Mouse (Mus musculus) liver, embryonic 14.5 days (tissue): Measurements from ENCODE around the gene B3gat3. TPM values are rescaled to one million over a fixed set of nuclear protein-coding genes. Genes with fewer than 3 reads are reported as not detected.

Experiments
- ATAC-seq: fragments of 200-750 bp; cut with Nextera tagmentation; 2 replicates; pipeline ENCODE4 v1.8.0; 2017; ENCODE audit warnings: moderate number of reproducible peaks, mild to moderate bottlenecking, moderate library complexity; ENCODE audit not compliant: insufficient read depth
- DNase-seq, 3 experiments: peaks; one replicate each; pipeline ENCODE4 v3.0.0-alpha.2; 2012 to 2013; ENCODE audit warnings: low read depth in 3 of 3, low spot score in 3 of 3
- H3K27ac ChIP-seq: fragments of 300-500 bp; sonication (generic); 2 replicates; pipeline ENCODE4 v1.5.1; 2014; ENCODE audit warnings: moderate library complexity, mild to moderate bottlenecking, control low read depth, inconsistent platforms
- H3K27me3 ChIP-seq: fragments of 300-500 bp; sonication (generic); 2 replicates; pipeline ENCODE4 v1.6.1; 2014; ENCODE audit warnings: mild to moderate bottlenecking, low read length, moderate library complexity; ENCODE audit not compliant: control insufficient read depth, insufficient read depth
- H3K36me3 ChIP-seq: fragments of 300-500 bp; sonication (generic); replicated peaks from 2 replicates; pipeline ENCODE4 v1.6.1; 2014; ENCODE audit warnings: low read depth; ENCODE audit not compliant: control insufficient read depth, insufficient read depth
- H3K4me1 ChIP-seq, 2 experiments: fragments of 200-500 bp in 1 of 2; fragments of 300-500 bp in 1 of 2; sonication (generic) in 1 of 2; replicated peaks; 2 replicates each; pipeline ENCODE4 v1.6.1; 2012 to 2014; ENCODE audit warnings: antibody characterized with exemption in 1 of 2, inconsistent platforms in 1 of 2, low read length in 1 of 2; ENCODE audit not compliant: control insufficient read depth in 2 of 2, insufficient read depth in 2 of 2
- H3K4me2 ChIP-seq: fragments of 300-500 bp; sonication (generic); 2 replicates; pipeline ENCODE4 v1.6.1; 2014; ENCODE audit warnings: low read depth, mild to moderate bottlenecking, control low read depth, moderate library complexity
- H3K4me3 ChIP-seq, 2 experiments: fragments of 200-500 bp in 1 of 2; fragments of 300-500 bp in 1 of 2; sonication (generic) in 1 of 2; 2 replicates each; pipeline ENCODE4 v1.5.1; 2012 to 2014; ENCODE audit warnings: low read depth in 2 of 2, low read length in 2 of 2, mild to moderate bottlenecking in 2 of 2, control low read depth in 1 of 2, inconsistent platforms in 1 of 2, moderate library complexity in 1 of 2; ENCODE audit not compliant: insufficient read depth in 1 of 2
- H3K9ac ChIP-seq: fragments of 300-500 bp; sonication (generic); replicated peaks from 2 replicates; pipeline ENCODE4 v1.6.1; 2014; ENCODE audit warnings: mild to moderate bottlenecking, control low read depth, moderate library complexity
- H3K9me3 ChIP-seq: fragments of 300-500 bp; sonication (generic); 2 replicates; pipeline ENCODE4 v1.6.1; 2016; ENCODE audit warnings: low read length, mixed read lengths; ENCODE audit not compliant: control insufficient read depth
- CTCF ChIP-seq: IDR thresholded peaks from 2 replicates; pipeline ENCODE4 v1.5.1; 2016; ENCODE audit warnings: antibody characterized with exemption, low read depth, control low read depth
- EP300 ChIP-seq: IDR thresholded peaks from 2 replicates; pipeline ENCODE4 v1.6.1; 2016; ENCODE audit warnings: antibody characterized with exemption, low read depth
- WGBS: fragments of 180-500 bp; shearing (Covaris S2); extraction: QIAGEN DNeasy Blood & Tissue Kit; methylation state at CpG from one replicate; pipeline ENCODE4 v1.1.7; 2014; ENCODE audit not compliant: insufficient replicate concordance; 5-methylcytosine and 5-hydroxymethylcytosine counted together
- polyA plus RNA-seq, 2 experiments: library from polyadenylated mRNA; depleted of rRNA in 1 of 2; stranded (reverse) in 1 of 2; unstranded in 1 of 2; fragments of >200 nt; fragmentation: Nextera tagmentation in 1 of 2; extraction: Ambion mirVana in 1 of 2; gene quantifications; 2 replicates each; pipeline versions ENCODE4 v1.2.1 to v1.2.3; 2012 to 2014

B3gat3 gene
- polyA plus RNA-seq, 2 experiments: 15.8 to 26.6 TPM

DNA sequence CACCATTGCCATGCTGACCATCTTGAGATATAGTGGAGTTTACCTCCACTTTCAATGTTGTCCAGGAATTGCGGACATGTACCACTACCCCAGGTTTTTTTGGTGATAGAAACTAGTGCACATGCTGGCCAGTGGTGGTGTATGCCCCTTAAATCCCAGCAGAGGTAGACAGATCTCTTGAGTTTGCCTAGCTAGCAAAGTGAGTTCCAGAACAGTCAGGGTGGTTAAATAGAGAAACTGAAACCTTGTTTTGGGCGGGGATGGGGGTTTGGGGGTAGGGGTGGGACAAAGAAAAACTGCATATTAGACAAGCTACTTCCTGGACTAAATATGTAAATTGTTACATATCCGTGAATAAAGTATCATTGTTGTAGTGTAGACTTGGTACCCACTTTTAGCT, 1.2 kb upstream of the B3gat3 start:
- H3K27ac ChIP-seq: no peak overlapping the region
- DNase-seq (no peak), ATAC-seq (no peak)
- no peaks in the 10 kb centered on the region for H3K9me3 ChIP-seq
- 68% methylated on average over 3 of the region's 3 CpGs for WGBS
- H3K9ac ChIP-seq: no peak overlapping the region
- H3K4me3 ChIP-seq: no peak overlapping the region
- H3K36me3 ChIP-seq: peaks cover 30% of the 10 kb centered on the region
- H3K27me3 ChIP-seq: no peaks in the 10 kb centered on the region
- H3K4me1 ChIP-seq: peaks cover 17 to 19% of the 10 kb centered on the region in 2 experiments
- no peak overlapping the region for H3K4me2 ChIP-seq
- TF ChIP-seq CTCF: no peak
- TF ChIP-seq EP300: no peak

DNA sequence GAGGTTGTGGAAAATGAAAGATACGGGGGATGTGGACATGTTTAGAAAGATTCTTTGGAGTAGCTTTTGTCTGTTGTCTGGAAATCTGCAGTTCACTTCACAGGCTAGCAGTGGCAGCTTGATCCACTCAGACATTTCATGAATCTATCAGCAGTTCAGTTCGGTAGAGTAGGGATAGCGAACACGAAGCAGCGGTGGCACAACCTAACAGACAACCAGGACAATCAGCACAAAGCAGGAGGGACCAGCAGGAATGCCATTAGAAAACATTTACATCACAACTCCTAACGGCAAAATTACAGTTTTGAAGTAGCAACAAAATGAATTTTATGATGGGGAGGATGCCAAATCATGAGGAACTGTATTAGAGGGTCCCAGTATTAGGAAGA, 496 bp upstream of the B3gat3 start:
- H3K4me2 ChIP-seq: peak overlapping the region; percentile 98
- H3K27me3 ChIP-seq: no peaks in the 10 kb centered on the region
- peak overlapping the region; percentile 75 for H3K9ac ChIP-seq
- peaks cover 23% of the 10 kb centered on the region for H3K36me3 ChIP-seq
- peak overlapping the region; percentile 85 to 94 for H3K4me3 ChIP-seq
- WGBS: 67% methylated on average over 6 of the region's 6 CpGs
- ATAC-seq: no peak
- no peaks in the 10 kb centered on the region for H3K9me3 ChIP-seq
- DNase-seq: no peak
- H3K27ac ChIP-seq: peak overlapping the region; percentile 92
- H3K4me1 ChIP-seq: peaks cover 17 to 19% of the 10 kb centered on the region in 2 experiments
- TF ChIP-seq EP300: no peak
- TF ChIP-seq CTCF: no peak

GRCm38 (mm10) chr19:8920836-8921291, 690 bp downstream of the B3gat3 start:
- Histone ChIP-seq H3K27ac (peak overlapping the region; percentile 92), H3K9ac (peak overlapping the region; percentile 75), H3K27me3 (no peaks in the 10 kb centered on the region), H3K9me3 (no peaks in the 10 kb centered on the region), H3K4me2 (peak overlapping the region; percentile 98), H3K36me3 (peaks cover 11% of the 10 kb centered on the region), H3K4me3 (peak overlapping the region; percentile 85 to 94), H3K4me1 (peaks cover 17 to 19% of the 10 kb centered on the region in 2 experiments)
- DNase-seq: peak; percentile 65 to 70 (median 68)
- TF ChIP-seq EP300 (no peak), CTCF (no peak)
- ATAC-seq: no peak
- 3% methylated on average over 6 of the region's 6 CpGs for WGBS

DNA sequence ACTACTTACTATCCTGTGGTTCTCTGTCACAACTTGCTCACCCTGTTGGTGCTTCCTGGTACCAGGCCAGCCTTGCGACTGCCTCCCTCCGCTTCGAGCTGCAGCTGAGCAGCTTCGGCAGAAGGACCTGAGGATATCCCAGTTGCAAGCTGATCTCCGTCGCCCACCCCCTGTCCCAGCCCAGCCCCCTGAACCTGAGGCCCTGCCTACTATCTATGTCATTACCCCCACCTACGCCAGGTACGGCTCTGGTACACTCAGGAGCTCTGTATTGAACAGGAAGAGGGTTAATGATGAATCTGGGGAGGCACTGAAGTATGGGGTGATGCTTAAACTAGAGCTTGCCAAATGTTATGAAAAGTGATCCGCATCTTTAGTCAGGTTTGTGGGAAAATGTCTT, 1.6 kb downstream of the B3gat3 start:
- H3K27ac ChIP-seq: peak overlapping the region; percentile 92; the same call in 1 of the 2 replicates
- peaks cover 4% of the 10 kb centered on the region for H3K36me3 ChIP-seq
- DNase-seq (no peak), ATAC-seq (no peak)
- WGBS: 71% methylated on average over 9 of the region's 9 CpGs
- no peaks in the 10 kb centered on the region for H3K27me3 ChIP-seq
- H3K4me1 ChIP-seq: peaks cover 17 to 22% of the 10 kb centered on the region in 2 experiments
- H3K4me2 ChIP-seq: peak overlapping the region; percentile 98
- peak overlapping the region; percentile 75 for H3K9ac ChIP-seq
- peak overlapping the region in 1 of 2 experiments; percentile 85; a peak in 2 of 4 replicates for H3K4me3 ChIP-seq
- no peaks in the 10 kb centered on the region for H3K9me3 ChIP-seq
- TF ChIP-seq EP300 (no peak), CTCF (no peak)

GRCm38 (mm10) chr19:8926766-8927165, 6.6 kb downstream of the B3gat3 start:
- TF ChIP-seq EP300 (no peak), CTCF (no peak)
- Histone ChIP-seq H3K4me3 (no peak overlapping the region), H3K9me3 (no peaks in the 10 kb centered on the region), H3K27me3 (no peaks in the 10 kb centered on the region), H3K4me1 (peaks cover 27 to 37% of the 10 kb centered on the region in 2 experiments), H3K4me2 (no peak overlapping the region), H3K9ac (no peak overlapping the region), H3K27ac (no peak overlapping the region), H3K36me3 (peaks cover 8% of the 10 kb centered on the region)
- DNase-seq: no peak
- 57% methylated on average over 2 of the region's 2 CpGs for WGBS
- no peak for ATAC-seq
